Mouse (Mus musculus): ENCODE results near the gene Abcg5.

DNA sequence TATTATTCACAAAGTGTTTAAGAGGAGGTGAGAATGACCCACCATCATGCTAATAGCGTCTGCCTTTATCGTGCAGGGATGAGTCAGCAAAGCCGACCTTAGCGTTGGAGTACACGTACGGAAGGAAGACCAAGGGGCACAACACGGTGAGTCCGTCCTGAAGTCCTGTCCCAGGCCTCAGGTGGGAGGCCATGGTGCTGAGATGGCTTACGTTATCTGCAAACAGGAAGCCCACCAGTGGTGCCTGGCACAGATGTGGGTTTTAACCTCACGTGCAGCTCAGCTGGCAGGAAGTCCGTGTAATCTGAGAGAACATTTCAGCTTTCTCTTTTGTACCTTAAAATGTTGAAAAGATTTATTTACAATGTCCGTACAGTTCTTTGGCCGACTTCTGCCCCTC, 49.4 kb downstream of the Abcg5 start:
- TF ChIP-seq POLR2A (IDR thresholded peaks at IDR 0.05; ENCODE audit: insufficient read depth, low read depth, low read length), result no peak
- TF ChIP-seq CTCF (IDR thresholded peaks at IDR 0.05), result no peak
- TF ChIP-seq EP300 (IDR thresholded peaks at IDR 0.05; ENCODE audit: insufficient read depth, low read depth, low read length), result no peak
